Comparison of ENCODE assay signal across 8 mouse cellular contexts in genomic region chr8:75110093-75110492, GRCm38 (mm10). TPM values are rescaled to one million over a fixed set of nuclear protein-coding genes. Genes with fewer than 3 reads are reported as not detected.
DNase-seq lines count a peak whose midpoint lies in the region; ATAC-seq and TF ChIP-seq lines count a peak whose summit lies in the region.

No protein-coding gene starts in this region.

- no peaks in the 10 kb centered on the region for H3K9me3 ChIP-seq in heart, embryonic 12.5 days (replicated peaks)
- H3K9me3 ChIP-seq in E14TG2a.4 (ENCODE audit: low read length) = no peaks in the 10 kb centered on the region
- H3K9me3 ChIP-seq in forebrain, embryonic 13.5 days (replicated peaks) = no peaks in the 10 kb centered on the region
- no peaks in the 10 kb centered on the region for H3K9me3 ChIP-seq in liver, embryonic 12.5 days (replicated peaks)

- intact Hi-C loops in heart, postnatal 14 days (cut with DNase I) = no loop called here

- H3K27ac ChIP-seq in heart, embryonic 12.5 days (ENCODE audit: poor library complexity, severe bottlenecking) = no peak overlapping the region
- no peak overlapping the region for H3K27ac ChIP-seq in forebrain, embryonic 13.5 days
- peak overlapping the region; percentile 74 for H3K27ac ChIP-seq in liver, embryonic 12.5 days

- WGBS in heart, embryonic 12.5 days = 14% methylated on average over 13 of the region's 13 CpGs
- WGBS in forebrain, embryonic 13.5 days = 17% methylated on average over 13 of the region's 13 CpGs
- WGBS in liver, embryonic 12.5 days (ENCODE audit: insufficient replicate concordance) = 9% methylated on average over 13 of the region's 13 CpGs

- peak overlapping the region; percentile 81 for H3K9ac ChIP-seq in heart, embryonic 12.5 days
- peak overlapping the region; percentile 77 for H3K9ac ChIP-seq in forebrain, embryonic 13.5 days
- H3K9ac ChIP-seq in liver, embryonic 12.5 days = peak overlapping the region; percentile 96

- H3K36me3 ChIP-seq in heart, embryonic 12.5 days = peaks cover 44% of the 10 kb centered on the region
- peaks cover 53% of the 10 kb centered on the region for H3K36me3 ChIP-seq in E14TG2a.4 (ENCODE audit: insufficient read depth, low read length)
- peaks cover 41% of the 10 kb centered on the region for H3K36me3 ChIP-seq in forebrain, embryonic 13.5 days (ENCODE audit: poor library complexity, severe bottlenecking)
- H3K36me3 ChIP-seq in liver, embryonic 12.5 days = peaks cover 51% of the 10 kb centered on the region

- no peak for TF ChIP-seq CTCF in E14TG2a.4 (conservative IDR thresholded peaks at IDR 0.05; ENCODE audit: low read length)

- no peak for ATAC-seq in heart, embryonic 12.5 days (ENCODE audit: insufficient number of reproducible peaks, low FRiP score)
- ATAC-seq in forebrain, embryonic 13.5 days = no peak
- no peak for ATAC-seq in liver, embryonic 12.5 days

- H3K27me3 ChIP-seq in heart, embryonic 12.5 days (replicated peaks) = no peaks in the 10 kb centered on the region
- H3K27me3 ChIP-seq in E14TG2a.4 (ENCODE audit: insufficient read depth, low read length) = no peaks in the 10 kb centered on the region
- H3K27me3 ChIP-seq in forebrain, embryonic 13.5 days = no peaks in the 10 kb centered on the region
- no peaks in the 10 kb centered on the region for H3K27me3 ChIP-seq in liver, embryonic 12.5 days (replicated peaks)

- H3K4me3 ChIP-seq in heart, embryonic 12.5 days = peak overlapping the region; percentile 92
- peak overlapping the region; percentile 99 for H3K4me3 ChIP-seq in E14TG2a.4 (replicated peaks; ENCODE audit: low read length)
- peak overlapping the region; percentile 78 for H3K4me3 ChIP-seq in forebrain, embryonic 13.5 days
- peak overlapping the region; percentile 94 for H3K4me3 ChIP-seq in liver, embryonic 12.5 days

- H3K4me2 ChIP-seq in heart, embryonic 12.5 days = peak overlapping the region; percentile 88
- H3K4me2 ChIP-seq in forebrain, embryonic 13.5 days = peak overlapping the region; percentile 78
- H3K4me2 ChIP-seq in liver, embryonic 12.5 days = peak overlapping the region; percentile 76

- DNase-seq in heart, postnatal 14 days = no peak
- DNase-seq in thymus, postnatal 4 days = peak; percentile 28
- no peak for DNase-seq in layer of hippocampus, adult 11-12 months (ENCODE audit: low spot score)
- DNase-seq in layer of hippocampus, adult 9-10 months (ENCODE audit: low spot score) = no peak

- peaks cover 23% of the 10 kb centered on the region for H3K4me1 ChIP-seq in heart, embryonic 12.5 days (replicated peaks)
- peaks cover 62% of the 10 kb centered on the region for H3K4me1 ChIP-seq in E14TG2a.4 (replicated peaks; ENCODE audit: low read depth, low read length)
- peaks cover 27% of the 10 kb centered on the region for H3K4me1 ChIP-seq in forebrain, embryonic 13.5 days
- H3K4me1 ChIP-seq in liver, embryonic 12.5 days = peaks cover 49% of the 10 kb centered on the region

RNA-seq across cellular contexts. Expression of gene Mcm5, which starts 0.7 kb away (rescaled TPM):
- 102 and 103 TPM in 2 replicates for polyA plus RNA-seq in heart, embryonic 12.5 days (2016; fragmentation: Nextera tagmentation; extraction: Ambion mirVana)
- 10 to 100 TPM in 1 of 2 experiments, 1 to 10 TPM in 1; 5.8 to 11.7 TPM for total RNA-seq in heart, postnatal 14 days (2021)
- 132 and 151 TPM in 2 replicates for polyA plus RNA-seq in forebrain, embryonic 13.5 days (2015; fragmentation: Nextera tagmentation; extraction: Ambion mirVana)
- 242 and 258 TPM in 2 replicates for polyA plus RNA-seq in liver, embryonic 12.5 days (2016; fragmentation: Nextera tagmentation; extraction: Ambion mirVana)

RNA-seq across cellular contexts. Expression of gene Hmox1, which starts 16.7 kb away (rescaled TPM):
- polyA plus RNA-seq in heart, embryonic 12.5 days (2016; fragmentation: Nextera tagmentation; extraction: Ambion mirVana) = 20.0 and 20.1 TPM in 2 replicates
- 10 to 100 TPM; 13.6 to 15.0 TPM for total RNA-seq in heart, postnatal 14 days (2021)
- 11.3 and 12.8 TPM in 2 replicates for polyA plus RNA-seq in forebrain, embryonic 13.5 days (2015; fragmentation: Nextera tagmentation; extraction: Ambion mirVana)
- 86.0 and 93.2 TPM in 2 replicates for polyA plus RNA-seq in liver, embryonic 12.5 days (2016; fragmentation: Nextera tagmentation; extraction: Ambion mirVana)
